Mouse (Mus musculus) hindlimb bud, embryonic 11.5 days (tissue): Measurements from ENCODE around the gene Mturn.

Source experiments
- DNase-seq: peaks from one replicate; pipeline ENCODE4 v3.0.0-alpha.2; 2012; ENCODE audit warnings: low read depth, low spot score; ENCODE audit errors: extremely low spot score

The Mturn gene

GRCm38 (mm10) chr6:54693286-54693685 is 11.9 kb downstream of the Mturn start:
- no peak for DNase-seq

- no peak for DNase-seq
These were observed 17.5 kb downstream of the Mturn start for GRCm38 (mm10) chr6:54698691-54699476.

DNA sequence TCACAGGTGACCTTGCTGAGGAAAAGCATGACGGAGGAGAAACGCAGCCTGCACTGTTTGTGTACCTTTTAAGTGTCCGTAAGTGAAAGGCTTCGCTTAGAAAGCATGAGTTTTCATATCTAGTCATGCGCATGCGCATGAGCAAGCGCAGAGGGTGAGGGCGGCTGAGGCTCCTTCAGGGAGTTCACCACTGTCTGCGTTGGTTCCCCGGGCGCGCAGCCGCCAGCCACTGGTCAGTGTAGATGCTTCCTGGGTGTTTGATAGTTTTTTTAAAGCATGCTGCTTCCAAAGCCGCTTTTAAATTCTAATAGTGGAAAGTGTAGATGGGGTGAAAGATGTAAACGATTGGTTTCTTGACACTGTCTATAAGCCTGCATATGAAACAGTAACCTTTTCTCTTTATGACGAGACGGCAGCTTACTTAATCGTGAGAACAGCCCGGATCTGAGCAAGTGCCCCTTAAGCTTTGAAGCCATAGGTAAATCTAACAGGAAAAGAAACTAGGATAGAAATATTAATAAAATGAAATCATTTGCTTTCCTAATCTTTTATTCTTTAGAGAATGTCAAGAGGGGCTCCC is 18.1 kb downstream of the Mturn start:
- no peak for DNase-seq

DNA sequence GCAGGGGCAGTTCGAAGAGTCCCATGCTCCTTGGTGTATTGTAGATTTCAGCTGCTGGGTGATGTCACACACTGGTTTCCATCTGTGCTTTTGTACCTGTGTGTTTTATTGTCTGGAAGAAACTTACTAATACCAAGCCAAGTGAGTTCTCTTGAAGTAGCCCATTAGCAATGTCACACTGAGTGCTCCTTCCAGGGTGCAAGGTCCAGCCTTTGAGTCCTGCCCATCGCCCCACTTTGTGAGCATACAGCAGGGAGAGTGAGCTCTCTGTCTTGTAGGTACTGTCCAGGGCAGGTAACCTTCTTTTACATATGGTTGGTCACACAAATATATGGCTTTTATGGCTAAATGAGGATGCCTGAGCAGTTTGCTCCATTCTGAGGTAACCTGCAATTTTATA is 19.1 kb downstream of the Mturn start:
- no peak for DNase-seq

DNA sequence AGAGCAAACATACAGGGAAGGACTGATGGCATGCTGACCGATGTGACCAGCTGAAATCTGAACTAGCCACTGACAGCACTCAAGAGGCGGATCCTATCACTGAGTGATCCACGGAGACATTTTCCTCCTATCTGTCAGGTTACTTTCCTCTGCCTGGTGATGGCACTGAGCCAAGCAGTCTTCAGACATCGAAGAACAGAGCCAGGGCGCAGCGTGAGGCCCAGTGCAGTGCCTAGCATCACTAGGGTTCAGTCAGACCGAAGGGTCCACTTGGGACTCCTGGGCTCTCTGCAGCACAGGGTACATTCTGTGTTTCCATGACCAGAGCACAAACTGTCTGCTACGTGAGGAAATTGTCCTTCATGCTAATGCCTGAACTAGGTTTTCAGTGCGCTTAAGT is 20.5 kb downstream of the Mturn start:
- no peak for DNase-seq

DNA sequence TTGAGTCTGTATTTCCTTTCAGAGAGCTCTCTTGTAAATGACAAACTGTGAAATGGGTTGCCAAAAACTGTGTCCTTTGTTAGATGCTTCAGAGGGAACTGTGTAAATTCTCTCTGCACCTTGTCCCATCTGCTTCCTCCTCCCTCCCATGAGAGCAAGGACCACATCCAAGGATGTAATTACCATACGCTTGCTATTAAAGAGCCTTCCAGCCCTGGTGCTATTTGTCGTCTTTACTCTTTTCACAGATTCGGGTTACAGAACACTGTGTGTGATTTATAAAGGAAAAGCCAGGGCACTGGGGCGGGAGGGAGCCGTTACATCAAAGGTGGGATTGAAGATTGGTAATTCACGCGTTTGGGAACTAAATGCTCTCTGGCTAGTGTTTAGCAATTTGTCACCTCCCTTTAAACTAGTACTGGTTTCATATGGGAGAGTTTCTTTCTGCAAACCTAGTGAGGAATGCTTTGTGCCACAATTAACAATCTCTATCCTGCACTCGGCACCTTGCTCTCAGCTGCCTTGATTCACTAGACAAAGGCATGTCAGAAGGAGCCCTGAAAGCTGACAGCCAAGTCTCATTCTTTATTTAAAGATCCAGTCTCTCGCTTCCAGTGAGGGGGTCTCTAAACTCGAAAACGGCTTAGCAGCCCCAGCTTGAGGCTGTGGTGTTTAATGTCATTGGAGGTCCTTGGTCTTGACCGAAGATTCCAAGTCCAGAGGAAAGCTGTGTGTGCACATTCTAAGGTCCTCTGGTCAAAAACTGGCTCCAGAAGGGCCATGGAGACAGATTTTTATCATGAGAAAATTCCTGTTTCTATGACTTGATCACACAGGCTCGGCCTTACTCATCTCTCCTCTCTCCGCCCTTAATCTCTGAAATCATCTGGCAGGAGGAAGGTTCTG is 22.5 kb downstream of the Mturn start:
- DNase-seq: no peak

- no peak for DNase-seq
These were observed 23.1 kb downstream of the Mturn start for GRCm38 (mm10) chr6:54704539-54704845.

GRCm38 (mm10) chr6:54704847-54705246 is 23.4 kb downstream of the Mturn start:
- no peak for DNase-seq

GRCm38 (mm10) chr6:54705387-54705909 is 24.0 kb downstream of the Mturn start:
- no peak for DNase-seq

- DNase-seq: no peak
These were observed 24.7 kb downstream of the Mturn start for GRCm38 (mm10) chr6:54706099-54706498.

GRCm38 (mm10) chr6:54706611-54707172 is 25.3 kb downstream of the Mturn start:
- no peak for DNase-seq

DNA sequence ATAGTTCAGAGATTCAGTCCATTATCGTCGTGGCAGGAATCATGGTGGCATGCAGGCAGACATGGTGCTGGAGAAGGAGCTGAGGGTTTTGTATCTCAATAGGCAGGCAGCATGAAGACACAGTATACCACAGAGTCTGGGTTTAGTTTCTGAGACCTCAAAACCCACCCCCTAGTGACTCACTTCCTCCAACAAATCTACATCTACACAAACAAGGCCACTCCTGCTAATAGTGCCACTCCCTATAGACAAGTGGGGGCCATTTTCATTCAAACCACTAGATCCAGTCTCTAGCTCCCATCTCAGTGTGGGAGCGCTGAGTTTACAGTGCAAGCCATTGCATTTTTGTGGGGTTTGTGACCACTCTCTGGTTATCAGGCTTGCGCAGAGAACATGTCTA is 27.2 kb downstream of the Mturn start:
- no peak for DNase-seq

DNA sequence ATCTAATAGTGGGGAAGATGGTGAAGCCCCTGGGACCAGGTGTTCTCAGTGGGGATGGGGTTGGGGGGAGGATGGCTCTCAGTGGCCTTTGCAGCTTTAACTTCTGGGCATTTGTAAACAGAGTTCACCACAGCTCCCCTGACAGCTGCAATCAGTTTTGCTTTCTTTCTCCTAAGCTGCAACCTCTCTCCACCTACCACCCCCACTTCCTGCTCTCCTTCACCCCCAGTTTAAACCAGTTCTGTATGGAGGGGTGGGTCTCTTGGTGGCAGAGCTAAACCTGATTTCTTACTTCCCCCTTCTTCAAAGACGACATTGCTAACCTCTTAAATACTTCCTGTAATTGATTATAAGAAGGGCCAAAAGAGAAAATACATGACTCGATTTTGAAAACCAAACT is 34.3 kb downstream of the Mturn start:
- DNase-seq: no peak

GRCm38 (mm10) chr6:54718779-54719685 is 37.6 kb downstream of the Mturn start:
- no peak for DNase-seq

GRCm38 (mm10) chr6:54719686-54720310 is 38.4 kb downstream of the Mturn start:
- DNase-seq: no peak

- no peak for DNase-seq
These were observed 39.3 kb downstream of the Mturn start for GRCm38 (mm10) chr6:54720512-54721251.

DNA sequence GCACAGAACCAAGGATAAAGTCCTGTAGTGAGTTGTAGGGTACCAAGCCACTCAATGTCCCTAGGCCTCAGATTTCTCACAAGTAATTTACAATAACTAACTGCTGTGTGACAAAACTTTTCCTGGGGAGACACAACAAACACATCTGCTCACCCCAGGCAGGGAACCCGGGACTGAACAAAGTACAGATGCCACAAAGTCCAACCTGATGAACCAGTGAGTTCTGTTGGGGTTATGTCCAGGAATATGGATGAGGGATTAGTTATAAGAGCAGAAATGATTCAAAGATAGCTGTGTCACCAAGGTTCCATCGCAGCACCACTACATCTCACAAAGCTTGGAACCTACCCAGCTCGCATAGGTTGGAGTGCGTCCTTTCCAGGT is 39.8 kb downstream of the Mturn start:
- no peak for DNase-seq

DNA sequence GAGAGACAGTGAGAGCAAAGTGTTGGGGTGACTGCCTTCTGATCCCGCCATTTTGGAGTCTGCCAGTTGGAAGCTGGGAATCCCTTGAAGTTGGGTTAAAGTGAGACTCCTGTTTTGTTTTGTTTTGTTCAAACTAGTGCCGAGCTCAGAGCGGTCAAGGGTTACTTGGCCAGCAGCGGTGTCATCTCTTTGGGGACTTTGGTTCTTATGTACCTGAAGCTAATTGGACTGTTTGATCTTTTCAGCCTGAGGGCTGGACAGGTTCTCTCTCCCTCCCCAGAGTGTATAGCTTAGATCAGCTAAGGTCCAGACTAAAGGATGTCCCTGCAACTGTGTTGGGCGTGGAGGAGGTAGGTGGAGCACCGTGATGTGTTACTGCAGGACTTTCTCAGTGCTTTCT is 44.9 kb downstream of the Mturn start:
- no peak for DNase-seq

- DNase-seq: no peak
These were observed 45.4 kb downstream of the Mturn start for GRCm38 (mm10) chr6:54726796-54727195.
